Mouse (Mus musculus): ENCODE data around the gene Ugdh.

- TF ChIP-seq POLR2A (IDR thresholded peaks at IDR 0.05; ENCODE audit: control insufficient read depth in 1 of 2, insufficient read depth in 1 of 2, low read depth in 1 of 2, low read length in 2 of 2, poor library complexity in 1 of 2) (no peak), CTCF (IDR thresholded peaks at IDR 0.05 in 2 of 3, conservative IDR thresholded peaks at IDR 0.05 in 1 of 3; ENCODE audit: control insufficient read depth in 1 of 3, insufficient read depth in 1 of 3, low read depth in 2 of 3, low read length in 3 of 3, poor library complexity in 1 of 3, severe bottlenecking in 1 of 3) (no peak), SMC3 (IDR thresholded peaks at IDR 0.05; ENCODE audit: low read depth, low read length) (no peak), E2F4 (IDR thresholded peaks at IDR 0.05; ENCODE audit: borderline replicate concordance, low read depth, low read length) (no peak)
These were observed 44.1 kb upstream of the Ugdh start for GRCm38 (mm10) chr5:65479681-65480445.
